Mouse (Mus musculus) bone marrow macrophage, adult 2 months (primary cell): ENCODE measurements around the gene Acvrl1.

Source experiments
- CTCF ChIP-seq: IDR thresholded peaks from 2 replicates; pipeline ENCODE4 v1.5.1; 2012; ENCODE audit warnings: low read depth, mild to moderate bottlenecking, low read length, moderate library complexity
- POLR2A ChIP-seq: IDR thresholded peaks from 2 replicates; pipeline ENCODE4 v1.6.1; 2012; ENCODE audit warnings: mild to moderate bottlenecking, low read depth, low read length, borderline replicate concordance

DNA sequence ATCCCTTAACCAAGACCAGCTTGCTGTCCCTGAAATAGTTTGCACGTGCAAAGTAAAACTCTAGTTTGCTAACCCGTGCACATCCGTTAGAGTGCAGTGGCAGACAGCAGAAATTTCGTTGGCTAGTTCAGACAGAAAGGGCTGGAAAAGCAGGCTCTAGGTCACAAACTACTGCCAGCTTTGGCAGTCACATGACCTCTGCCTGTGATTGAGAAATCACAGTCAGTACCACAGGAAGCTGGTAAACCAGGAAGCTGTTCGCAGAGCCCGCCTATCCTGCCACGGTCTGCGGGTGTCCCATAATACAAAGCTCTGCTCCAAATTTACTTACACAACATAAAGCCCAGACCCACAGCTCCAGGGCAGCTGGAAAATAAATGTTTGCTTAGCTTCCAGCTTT is 15.1 kb upstream of the Acvrl1 start:
- TF ChIP-seq CTCF = no peak
- TF ChIP-seq POLR2A = no peak
